Mouse (Mus musculus) heart, embryonic 15.5 days (tissue): ENCODE data around the gene Spib. TPM values are rescaled to one million over a fixed set of nuclear protein-coding genes. Genes with fewer than 3 reads are reported as not detected.
A peak's percentile ranks its signal among the peaks of the same experiment; 100 is the strongest.

Experiments used
- ATAC-seq: fragments of 200-750 bp; cut with Nextera tagmentation; replicated peaks from 2 replicates; pipeline ENCODE4 v1.8.0; 2017; ENCODE audit warnings: low read depth, moderate TSS enrichment; ENCODE audit not compliant: insufficient number of reproducible peaks, insufficient read depth, low FRiP score
- H3K27ac ChIP-seq: fragments of 300-500 bp; sonication (generic); 2 replicates; pipeline ENCODE4 v1.5.1; 2015; ENCODE audit warnings: mild to moderate bottlenecking, inconsistent platforms
- H3K27me3 ChIP-seq: fragments of 300-500 bp; sonication (generic); 2 replicates; pipeline ENCODE4 v1.6.1; 2015; ENCODE audit warnings: inconsistent platforms
- H3K36me3 ChIP-seq: fragments of 300-500 bp; sonication (generic); 2 replicates; pipeline ENCODE4 v1.6.1; 2015; ENCODE audit warnings: mild to moderate bottlenecking, inconsistent platforms
- H3K4me1 ChIP-seq: fragments of 300-500 bp; sonication (generic); replicated peaks from 2 replicates; pipeline ENCODE4 v1.6.1; 2015; ENCODE audit warnings: inconsistent platforms
- H3K4me2 ChIP-seq: fragments of 300-500 bp; sonication (generic); 2 replicates; pipeline ENCODE4 v1.6.1; 2015; ENCODE audit warnings: inconsistent platforms, mild to moderate bottlenecking, moderate library complexity
- H3K4me3 ChIP-seq: fragments of 300-500 bp; sonication (generic); 2 replicates; pipeline ENCODE4 v1.5.1; 2015; ENCODE audit warnings: mild to moderate bottlenecking, inconsistent platforms
- H3K9ac ChIP-seq: fragments of 300-500 bp; sonication (generic); 2 replicates; pipeline ENCODE4 v1.6.1; 2015; ENCODE audit warnings: mild to moderate bottlenecking, inconsistent platforms
- H3K9me3 ChIP-seq: fragments of 300-500 bp; sonication (generic); replicated peaks from 2 replicates; pipeline ENCODE4 v1.6.1; 2016; ENCODE audit warnings: inconsistent platforms
- WGBS: fragments of 180-500 bp; shearing (Covaris S2); methylation state at CpG from one replicate; pipeline ENCODE4 v1.1.7; 2015; ENCODE audit warnings: mixed read lengths; 5-methylcytosine and 5-hydroxymethylcytosine counted together
- microRNA-seq: library from miRNA; unstranded; fragments of <30 nt; microRNA quantifications from one replicate; pipeline ENCODE4, GENCODE M21; 2016
- polyA plus RNA-seq: library from polyadenylated mRNA; unstranded; fragments of >200 nt; fragmentation: Nextera tagmentation; extraction: Ambion mirVana; gene quantifications from 2 replicates; pipeline ENCODE4 v1.2.1, GENCODE M21; 2015

Gene Spib
- polyA plus RNA-seq, 1 experiment from 2014 or later = 0.59 TPM

GRCm38 (mm10) chr7:44484841-44485571 lies 46.9 kb downstream of the Spib start:
- H3K9ac ChIP-seq = no peak overlapping the region

GRCm38 (mm10) chr7:44484109-44484508 lies 47.8 kb downstream of the Spib start:
- 0 out of 2 replicates have a peak, but pooled peaks cover under 1% of the 10 kb centered on the region for H3K36me3 ChIP-seq
- no peak overlapping the region for H3K9ac ChIP-seq
- H3K4me1 ChIP-seq = peaks cover 35% of the 10 kb centered on the region
- H3K4me3 ChIP-seq = peak overlapping the region; percentile 20
- no peaks in the 10 kb centered on the region for H3K27me3 ChIP-seq
- peak overlapping the region; percentile 62 for H3K27ac ChIP-seq
- 100% methylated on average over 1 of the region's 1 CpGs for WGBS
- H3K4me2 ChIP-seq = peak overlapping the region; percentile 44
- no peak for ATAC-seq
- H3K9me3 ChIP-seq = no peaks in the 10 kb centered on the region

More at GRCm38 (mm10) chr7:44484841-44485571, 46.9 kb downstream of the Spib start:
- WGBS = 26% methylated on average over 5 of the region's 5 CpGs
- Histone ChIP-seq H3K27ac (peak overlapping the region; percentile 62), H3K4me1 (peaks cover 36% of the 10 kb centered on the region), H3K4me3 (no peak overlapping the region; the same call in 1 of the 2 replicates), H3K9me3 (no peaks in the 10 kb centered on the region), H3K4me2 (peak overlapping the region; percentile 44), H3K27me3 (no peaks in the 10 kb centered on the region), H3K36me3 (peaks cover 8% of the 10 kb centered on the region; the same call in 1 of the 2 replicates)
- ATAC-seq = 0 out of 2 replicates have a peak, but pooled peaks have one; percentile 14

DNA sequence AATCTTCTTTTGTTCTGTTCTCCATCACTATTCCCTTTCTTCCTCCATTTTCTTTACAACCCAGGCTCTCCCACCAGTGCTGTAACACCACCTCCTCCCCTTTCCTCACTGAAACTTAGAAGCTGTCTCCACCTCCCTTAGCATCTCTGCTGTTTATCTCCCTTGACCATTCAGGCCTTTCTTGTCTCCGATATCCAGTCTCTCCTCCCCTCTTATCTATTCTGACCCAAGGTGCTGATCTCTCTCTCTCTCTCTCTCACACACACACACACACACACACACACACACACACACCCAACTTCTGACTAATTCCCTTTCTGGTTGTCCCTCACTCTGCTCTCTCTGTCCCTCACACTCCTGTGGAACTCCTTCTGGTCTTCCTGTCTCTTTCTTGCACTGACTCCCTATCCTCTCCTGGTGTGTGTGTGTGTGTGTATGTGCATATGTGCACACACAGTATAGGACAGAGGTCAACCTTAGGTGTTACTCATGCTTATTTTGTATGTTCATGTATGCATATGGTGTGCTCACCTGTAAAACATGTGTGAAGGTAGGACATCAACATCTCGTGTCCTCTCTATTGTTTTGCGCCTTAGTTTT lies 48.9 kb downstream of the Spib start:
- Histone ChIP-seq H3K4me3 (peak overlapping the region; percentile 36), H3K9me3 (no peaks in the 10 kb centered on the region), H3K27ac (peak overlapping the region; percentile 41), H3K27me3 (no peaks in the 10 kb centered on the region), H3K9ac (no peak overlapping the region; the same call in 1 of the 2 replicates), H3K36me3 (no peaks in the 10 kb centered on the region), H3K4me1 (peaks cover 33% of the 10 kb centered on the region), H3K4me2 (peak overlapping the region; percentile 70)
- WGBS = 27% methylated on average over 3 of the region's 3 CpGs
- no peak for ATAC-seq

Small RNA genes within 50 kb of the gene (microRNA-seq; reads per million reads assigned to microRNA genes)
- not detected for gene Mir7053

Other genes with a start within 250 kb of the Spib start
- gene Clec11a, start 225.2 kb downstream of the Spib start, polyA plus RNA-seq = 1.0 and 2.5 TPM in 2 replicates
- 0.58 and 0.74 TPM in 2 replicates for gene Shank1, start 221.8 kb downstream of the Spib start, polyA plus RNA-seq
- 0.71 and 0.82 TPM in 2 replicates for gene Syt3, start 148.0 kb downstream of the Spib start, polyA plus RNA-seq
- gene 1700008O03Rik, start 146.3 kb downstream of the Spib start, polyA plus RNA-seq = 0.13 and 0.47 TPM in 2 replicates
- 1.8 TPM in 2 replicates for gene Lrrc4b, start 103.1 kb downstream of the Spib start, polyA plus RNA-seq
- 0.43 and 0.74 TPM in 2 replicates for gene Aspdh, start 66.7 kb downstream of the Spib start, polyA plus RNA-seq
- gene Josd2, start 64.1 kb downstream of the Spib start, polyA plus RNA-seq = 134 and 146 TPM in 2 replicates
- gene Emc10, start 35.5 kb downstream of the Spib start, polyA plus RNA-seq = 81.6 and 109 TPM in 2 replicates
- 8.7 and 11.5 TPM in 2 replicates for gene Fam71e1, start 35.5 kb downstream of the Spib start, polyA plus RNA-seq
- gene Mybpc2, start 7.4 kb downstream of the Spib start, polyA plus RNA-seq = 2.7 and 3.9 TPM in 2 replicates
- gene Pold1, start 16.8 kb upstream of the Spib start, polyA plus RNA-seq = 41.7 and 66.9 TPM in 2 replicates
- gene Nr1h2, start 21.9 kb upstream of the Spib start, polyA plus RNA-seq = 53.2 and 64.6 TPM in 2 replicates
- gene Napsa, start 40.3 kb upstream of the Spib start, polyA plus RNA-seq = 1.7 and 5.7 TPM in 2 replicates
- 0.11 and 0.37 TPM in 2 replicates for gene Kcnc3, start 58.6 kb upstream of the Spib start, polyA plus RNA-seq
- gene Myh14, start 138.8 kb upstream of the Spib start, polyA plus RNA-seq = 1.7 and 6.3 TPM in 2 replicates
- not detected in 2 replicates for gene Izumo2, start 176.7 kb upstream of the Spib start, polyA plus RNA-seq
- gene Vrk3, start 216.3 kb upstream of the Spib start, polyA plus RNA-seq = 32.7 and 34.0 TPM in 2 replicates
- 0.47 and 0.58 TPM in 2 replicates for gene Zfp473, start 219.0 kb upstream of the Spib start, polyA plus RNA-seq